Mouse (Mus musculus): ENCODE results near the gene Pdia6. TPM values are rescaled to one million over a fixed set of nuclear protein-coding genes. Genes with fewer than 3 reads are reported as not detected.

Pdia6 gene
- total RNA-seq, 1 experiment from 2014 or later: 156 TPM

Other genes starting within 250 kb of the Pdia6 start
- 0.21 and 0.57 TPM in 2 replicates for gene Kcnf1, start 89.7 kb upstream of the Pdia6 start, total RNA-seq (2021)
- 0.90 and 1.5 TPM in 2 replicates for gene Atp6v1c2, start 62.8 kb downstream of the Pdia6 start, total RNA-seq (2021)
- 13.8 and 16.1 TPM in 2 replicates for gene Nol10, start 81.9 kb downstream of the Pdia6 start, total RNA-seq (2021)

Data from adrenal gland, postnatal 25 days (tissue).